Mouse (Mus musculus): Measurements from ENCODE around the gene Lrrc4b. TPM values are rescaled to one million over a fixed set of nuclear protein-coding genes. Genes with fewer than 3 reads are reported as not detected.

The Lrrc4b gene
- total RNA-seq, 2 experiments from 2014 or later: not detected

DNA sequence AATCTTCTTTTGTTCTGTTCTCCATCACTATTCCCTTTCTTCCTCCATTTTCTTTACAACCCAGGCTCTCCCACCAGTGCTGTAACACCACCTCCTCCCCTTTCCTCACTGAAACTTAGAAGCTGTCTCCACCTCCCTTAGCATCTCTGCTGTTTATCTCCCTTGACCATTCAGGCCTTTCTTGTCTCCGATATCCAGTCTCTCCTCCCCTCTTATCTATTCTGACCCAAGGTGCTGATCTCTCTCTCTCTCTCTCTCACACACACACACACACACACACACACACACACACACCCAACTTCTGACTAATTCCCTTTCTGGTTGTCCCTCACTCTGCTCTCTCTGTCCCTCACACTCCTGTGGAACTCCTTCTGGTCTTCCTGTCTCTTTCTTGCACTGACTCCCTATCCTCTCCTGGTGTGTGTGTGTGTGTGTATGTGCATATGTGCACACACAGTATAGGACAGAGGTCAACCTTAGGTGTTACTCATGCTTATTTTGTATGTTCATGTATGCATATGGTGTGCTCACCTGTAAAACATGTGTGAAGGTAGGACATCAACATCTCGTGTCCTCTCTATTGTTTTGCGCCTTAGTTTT lies 54.1 kb downstream of the Lrrc4b start:
- peak; percentile 81 for ATAC-seq (replicated peaks; ENCODE audit: low FRiP score, poor library complexity, severe bottlenecking)

DNA sequence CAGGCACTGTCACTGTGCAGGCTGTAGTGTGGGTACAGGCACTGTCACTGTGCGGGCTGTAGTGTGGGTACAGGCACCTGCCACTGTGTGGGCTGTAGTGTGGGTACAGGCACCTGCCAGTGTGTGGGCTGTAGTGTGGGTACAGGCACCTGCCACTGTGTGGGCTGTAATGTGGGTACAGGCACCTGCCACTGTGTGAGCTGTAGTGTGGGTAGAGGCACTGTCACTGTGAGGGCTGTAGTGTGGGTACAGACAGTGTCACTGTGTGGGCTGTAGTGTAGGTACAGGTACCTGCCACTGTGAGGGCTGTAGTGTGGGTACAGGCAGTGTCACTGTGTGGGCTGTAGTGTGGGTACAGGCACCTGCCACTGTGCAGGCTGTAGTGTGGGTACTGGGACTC lies 55.3 kb downstream of the Lrrc4b start:
- ATAC-seq (replicated peaks; ENCODE audit: low FRiP score, poor library complexity, severe bottlenecking): no peak

DNA sequence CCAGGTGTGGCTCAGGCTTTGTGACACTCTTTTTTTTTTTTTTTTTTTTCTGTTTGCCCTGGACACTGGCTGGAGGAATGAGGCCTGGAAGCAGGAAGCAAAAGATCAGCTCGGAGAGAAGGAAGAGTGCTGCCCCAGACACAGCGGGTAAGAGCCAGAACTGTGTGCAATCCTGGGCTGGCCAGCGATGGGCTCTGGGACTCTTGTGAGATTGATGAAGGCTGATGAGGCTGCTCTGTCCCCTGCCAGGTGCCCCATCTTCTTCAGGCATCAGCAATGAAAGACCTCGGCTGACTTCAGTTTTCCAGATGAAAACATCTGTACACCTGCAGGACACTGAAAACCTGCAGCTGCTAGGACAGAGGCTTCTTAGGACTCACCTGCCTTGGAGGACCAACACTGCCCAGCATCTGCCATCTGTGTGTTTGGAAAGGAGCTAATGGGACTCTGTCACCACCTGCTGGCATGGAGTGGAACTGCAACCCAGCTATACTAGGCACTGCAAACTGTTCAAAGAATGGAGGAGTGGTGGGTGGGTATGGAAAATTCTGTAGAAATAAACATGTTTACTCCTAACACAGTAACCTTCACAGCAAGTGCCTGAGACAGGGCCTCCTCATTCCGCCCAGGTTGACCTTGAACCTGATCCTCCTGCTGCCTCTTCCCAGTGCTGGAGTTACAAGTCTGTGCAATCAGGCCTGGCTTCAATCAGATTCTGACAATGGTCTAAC lies 56.2 kb downstream of the Lrrc4b start:
- ATAC-seq (replicated peaks; ENCODE audit: low FRiP score, poor library complexity, severe bottlenecking): peak; percentile 67

DNA sequence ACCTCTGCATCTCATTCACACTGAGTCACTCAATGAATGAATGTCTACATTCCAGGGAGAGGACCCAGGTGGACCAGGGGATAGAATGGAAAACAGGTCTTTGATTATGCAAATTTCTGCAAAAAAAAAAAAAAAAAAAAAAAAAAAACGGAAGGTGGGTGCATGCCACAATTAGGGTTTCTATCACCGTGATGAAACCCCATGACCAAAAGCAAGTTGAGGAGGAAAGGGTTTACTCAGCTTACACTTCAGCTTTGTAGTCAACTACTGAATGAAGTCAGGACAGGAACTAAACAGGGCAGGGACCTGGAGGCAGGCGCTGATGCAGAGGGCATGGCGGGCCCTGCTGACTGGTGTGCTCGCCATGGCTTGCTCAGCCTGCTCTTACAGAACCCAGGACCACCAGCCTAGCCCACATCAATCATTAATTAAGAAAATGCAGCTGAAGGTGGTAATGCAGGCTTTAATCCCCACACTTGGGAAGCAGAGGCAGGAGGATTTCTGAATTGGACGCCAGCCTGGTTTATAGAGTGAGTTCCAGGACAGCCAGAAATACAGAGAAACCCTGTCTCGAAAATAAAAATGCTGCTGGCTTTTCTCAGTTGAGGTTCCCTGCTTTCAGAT lies 56.9 kb downstream of the Lrrc4b start:
- no peak for ATAC-seq (replicated peaks; ENCODE audit: low FRiP score, poor library complexity, severe bottlenecking)

DNA sequence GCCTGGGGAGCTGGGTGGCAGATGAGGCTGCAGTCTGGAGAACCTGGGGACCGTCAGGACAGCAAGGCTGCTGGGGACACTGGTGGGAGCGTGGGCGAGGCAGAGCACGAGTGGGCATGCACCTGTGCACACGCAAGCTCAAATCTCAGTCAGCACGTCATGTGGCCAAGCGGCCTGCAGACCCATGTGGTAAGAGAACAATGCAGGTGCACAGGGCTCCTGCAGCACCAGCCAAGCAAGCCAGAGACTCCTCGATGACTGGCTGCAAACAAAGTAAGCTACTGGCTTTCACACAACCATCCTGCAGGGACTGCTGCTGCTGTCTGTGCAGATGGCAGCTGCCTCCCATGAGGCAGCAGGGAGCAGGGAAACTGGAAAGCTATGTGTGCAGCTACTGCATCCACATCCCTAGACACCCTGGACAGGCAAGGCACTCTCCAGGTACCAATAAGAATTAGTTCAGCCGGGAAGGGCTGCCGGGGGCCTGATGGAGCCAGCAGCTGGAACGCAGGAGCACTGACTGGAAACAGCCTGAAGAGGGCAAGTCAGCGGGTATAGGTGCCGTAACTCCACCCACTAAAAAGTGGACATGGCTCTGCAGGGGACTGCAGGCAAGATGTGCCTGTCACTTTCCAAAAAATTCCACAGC lies 58.2 kb downstream of the Lrrc4b start:
- no peak for ATAC-seq (replicated peaks; ENCODE audit: low FRiP score, poor library complexity, severe bottlenecking)

DNA sequence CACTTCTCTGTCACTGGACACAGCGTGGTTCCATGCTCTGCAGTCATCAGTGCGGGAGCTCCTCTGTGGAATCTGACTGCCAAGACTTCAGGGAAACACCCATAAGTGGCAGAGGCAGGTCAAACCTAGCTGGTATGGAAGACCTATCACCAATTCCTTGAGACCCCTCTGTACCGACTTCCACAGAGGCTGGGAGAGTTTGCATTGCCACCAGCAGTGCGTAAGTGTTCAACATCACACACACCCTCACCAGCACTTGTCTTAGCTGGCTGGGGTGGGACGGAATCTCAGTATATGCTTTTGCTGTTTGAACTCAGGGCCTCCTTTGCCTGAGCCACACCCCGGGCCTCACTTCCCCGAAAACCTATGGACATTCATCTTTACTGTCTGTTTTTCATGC lies 59.1 kb downstream of the Lrrc4b start:
- ATAC-seq (replicated peaks; ENCODE audit: low FRiP score, poor library complexity, severe bottlenecking): no peak

DNA sequence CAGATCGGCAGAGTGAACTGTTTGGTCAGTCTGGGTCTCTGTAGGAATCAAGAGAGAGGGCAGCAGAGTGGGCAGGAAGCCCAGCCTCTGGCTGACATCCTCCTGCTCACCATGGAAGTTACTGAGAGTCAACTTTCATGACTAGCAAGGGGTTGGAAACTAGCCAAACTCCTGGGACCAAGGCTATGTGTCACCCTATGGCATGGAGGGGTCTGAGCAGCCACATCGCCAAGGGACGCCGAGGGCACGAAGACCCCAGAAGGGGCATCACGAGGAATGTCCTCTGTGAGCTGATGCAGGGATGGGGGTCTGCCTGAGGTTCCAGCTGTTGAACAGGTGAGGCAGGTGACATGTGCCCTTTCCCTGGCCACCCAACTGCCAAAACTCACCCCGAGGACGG lies 59.7 kb downstream of the Lrrc4b start:
- no peak for ATAC-seq (replicated peaks; ENCODE audit: low FRiP score, poor library complexity, severe bottlenecking)

DNA sequence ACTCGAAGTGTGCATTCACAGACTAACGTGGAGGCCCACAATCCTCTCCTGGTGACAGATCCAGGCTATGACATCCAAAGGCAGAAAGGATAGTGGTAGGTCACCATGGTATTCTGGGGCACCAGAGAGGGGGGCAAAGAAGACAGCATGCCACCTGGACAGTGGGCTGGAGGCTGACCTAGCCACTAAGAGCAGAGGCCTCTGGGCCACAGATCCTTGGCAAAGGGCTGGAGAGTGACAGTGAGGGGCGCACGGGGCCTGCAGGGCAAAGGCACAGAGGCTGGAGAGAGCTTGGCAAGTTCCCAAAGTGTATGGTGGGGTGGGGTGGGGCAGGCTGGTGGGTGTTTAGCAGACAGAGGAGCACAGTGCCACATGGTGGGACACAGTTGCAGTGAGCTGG lies 61.5 kb downstream of the Lrrc4b start:
- no peak for ATAC-seq (replicated peaks; ENCODE audit: low FRiP score, poor library complexity, severe bottlenecking)

DNA sequence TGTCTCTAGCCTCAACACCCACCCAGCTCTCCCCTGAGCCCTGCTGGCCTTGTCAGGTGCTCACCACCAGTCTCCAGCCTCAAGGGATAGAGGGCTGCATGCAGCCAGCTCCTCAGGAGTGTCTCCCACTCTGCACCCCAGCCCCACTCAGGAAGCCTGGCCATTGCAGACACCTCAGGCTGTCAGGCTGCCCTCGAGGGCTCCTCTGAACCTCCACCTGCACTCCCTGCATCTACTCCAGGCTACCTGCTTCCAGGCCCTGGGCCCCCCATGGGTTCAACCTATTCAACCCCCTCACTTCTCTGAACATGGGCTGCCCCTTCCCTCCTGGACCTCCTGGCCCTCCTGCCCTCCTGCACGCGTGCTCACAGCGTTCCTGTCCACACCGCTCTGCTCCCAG lies 62.6 kb downstream of the Lrrc4b start:
- ATAC-seq (replicated peaks; ENCODE audit: low FRiP score, poor library complexity, severe bottlenecking): no peak

DNA sequence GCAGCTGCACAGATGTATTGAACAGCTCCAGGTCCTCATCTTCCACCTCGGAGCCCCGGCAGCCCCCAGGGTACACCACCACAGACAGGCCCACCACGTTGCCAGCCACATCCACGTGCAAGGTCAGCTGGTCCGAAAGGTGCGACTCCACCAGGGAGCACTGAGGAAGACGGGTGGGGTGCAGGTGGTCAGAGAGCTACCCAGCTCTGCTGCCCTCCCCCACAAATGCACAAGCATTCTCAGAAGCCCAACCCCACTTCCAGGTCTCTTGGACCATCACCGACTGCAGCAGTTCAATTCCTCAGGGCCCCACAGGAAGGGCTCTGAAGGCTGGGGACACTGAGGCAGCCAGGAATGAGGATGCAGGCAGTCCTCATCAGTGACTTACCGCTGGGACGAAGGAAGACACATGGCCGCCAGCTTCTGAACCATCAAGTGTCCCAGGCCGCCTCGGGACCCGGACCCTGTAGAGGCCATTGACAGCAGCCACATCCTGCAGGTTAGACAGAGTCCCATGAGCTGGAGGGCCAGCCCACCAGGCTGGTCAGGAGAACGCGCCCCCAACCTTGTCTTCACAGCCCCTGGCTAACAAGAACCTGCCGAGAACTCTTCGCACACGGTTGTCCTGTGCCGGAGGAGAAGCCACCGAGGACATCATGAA lies 63.5 kb downstream of the Lrrc4b start:
- no peak for ATAC-seq (replicated peaks; ENCODE audit: low FRiP score, poor library complexity, severe bottlenecking)

DNA sequence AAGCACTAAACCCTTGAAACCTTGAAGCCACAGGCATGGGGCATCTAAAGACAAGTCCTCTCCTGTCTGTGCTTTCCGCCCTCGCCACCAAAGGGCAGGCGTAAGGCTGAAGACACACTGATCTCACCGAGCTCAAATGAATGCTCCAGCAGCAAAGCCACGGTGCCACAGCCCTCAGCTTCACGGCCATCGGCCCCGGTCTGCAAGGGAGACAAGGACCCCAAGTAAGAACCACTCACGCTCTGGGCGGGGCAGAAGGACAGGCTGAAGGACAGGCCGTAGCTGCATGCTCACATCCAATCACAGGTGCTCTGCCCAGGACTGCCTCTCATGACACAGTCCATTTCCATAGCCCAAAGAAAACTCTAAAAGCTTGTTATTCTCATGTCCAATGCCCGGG lies 65.9 kb downstream of the Lrrc4b start:
- ATAC-seq (replicated peaks; ENCODE audit: low FRiP score, poor library complexity, severe bottlenecking): no peak

DNA sequence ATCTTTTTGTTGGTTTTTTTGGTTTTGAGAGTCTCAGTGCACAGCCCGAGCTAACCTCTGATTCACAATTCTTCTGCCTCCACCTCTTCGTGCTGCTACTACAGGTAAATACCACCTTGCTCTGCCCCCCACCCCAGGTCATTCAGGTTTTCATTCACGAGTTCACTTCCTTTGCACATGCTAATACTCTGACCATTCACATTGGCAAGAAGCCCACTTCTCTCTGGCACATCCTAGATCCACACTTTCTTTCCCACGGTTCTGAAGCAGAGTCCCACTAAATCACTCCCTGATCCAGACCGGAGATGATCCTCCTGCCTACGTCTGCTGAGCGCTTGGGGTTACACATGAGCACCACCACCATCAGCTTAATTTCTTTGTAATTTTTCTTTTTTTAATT lies 66.3 kb downstream of the Lrrc4b start:
- no peak for ATAC-seq (replicated peaks; ENCODE audit: low FRiP score, poor library complexity, severe bottlenecking)

DNA sequence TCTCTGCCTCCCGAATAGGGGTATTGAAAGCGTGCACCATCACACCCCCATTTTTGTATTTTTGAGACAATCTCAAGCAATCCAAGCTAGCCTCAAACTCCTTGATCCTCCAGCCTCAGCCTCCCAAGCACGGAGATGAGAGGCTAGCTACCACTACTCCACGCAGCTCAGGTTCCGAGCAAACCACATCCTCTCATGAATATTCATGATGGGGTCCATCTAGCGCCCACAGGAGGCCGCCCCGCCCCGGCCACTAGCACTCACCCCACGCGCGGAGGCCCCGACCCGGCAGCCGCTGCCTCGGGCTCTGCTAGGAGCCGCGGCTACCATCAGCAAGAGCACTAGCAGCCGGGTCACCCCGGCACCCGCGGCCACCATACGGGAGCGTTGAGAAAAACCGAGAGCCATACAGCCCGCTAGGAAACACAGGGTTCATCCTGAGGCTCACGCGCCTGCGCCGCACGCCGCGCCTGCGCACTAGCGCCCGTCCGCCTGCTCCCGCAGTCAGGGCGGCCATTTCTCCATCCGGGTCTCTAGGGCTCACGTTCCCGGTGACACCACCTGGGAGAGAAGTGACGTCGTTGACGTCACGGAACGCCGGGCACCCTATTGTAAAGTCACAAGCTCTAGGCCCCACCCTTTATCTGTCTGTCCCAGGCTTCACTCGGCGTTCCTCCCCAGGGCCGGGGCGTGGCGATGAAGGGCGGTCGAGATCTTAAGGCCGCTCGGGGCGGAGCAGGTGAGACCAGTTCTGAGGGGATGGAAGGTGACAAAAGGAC lies 67.4 kb downstream of the Lrrc4b start, which contains the start of the genes Emc10 and Fam71e1:
TSS of gene Emc10 (minus strand) at position 538 of the 779 bp plus-strand sequence.
TSS of gene Fam71e1 (plus strand) at position 590 of the 779 bp plus-strand sequence.
- peak; percentile 89 for ATAC-seq (replicated peaks; ENCODE audit: low FRiP score, poor library complexity, severe bottlenecking)

DNA sequence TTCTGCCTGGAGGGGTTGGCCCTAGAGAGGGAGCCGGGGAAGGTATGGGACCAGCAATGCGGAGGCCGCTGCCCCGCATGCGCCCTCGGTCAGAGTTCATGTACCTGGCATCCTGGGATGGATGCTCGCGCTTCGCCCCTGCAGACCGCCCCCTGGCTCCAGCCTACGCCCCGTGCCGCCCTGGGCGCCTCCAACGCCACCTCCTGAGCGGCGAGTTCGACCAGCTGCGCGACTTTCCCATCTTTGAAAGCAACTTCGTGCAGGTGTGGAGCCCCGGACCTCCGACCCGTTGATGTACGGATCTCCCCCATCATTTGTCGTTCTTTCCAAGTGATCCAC lies 67.9 kb downstream of the Lrrc4b start:
- peak; percentile 65 for ATAC-seq (replicated peaks; ENCODE audit: low FRiP score, poor library complexity, severe bottlenecking)

DNA sequence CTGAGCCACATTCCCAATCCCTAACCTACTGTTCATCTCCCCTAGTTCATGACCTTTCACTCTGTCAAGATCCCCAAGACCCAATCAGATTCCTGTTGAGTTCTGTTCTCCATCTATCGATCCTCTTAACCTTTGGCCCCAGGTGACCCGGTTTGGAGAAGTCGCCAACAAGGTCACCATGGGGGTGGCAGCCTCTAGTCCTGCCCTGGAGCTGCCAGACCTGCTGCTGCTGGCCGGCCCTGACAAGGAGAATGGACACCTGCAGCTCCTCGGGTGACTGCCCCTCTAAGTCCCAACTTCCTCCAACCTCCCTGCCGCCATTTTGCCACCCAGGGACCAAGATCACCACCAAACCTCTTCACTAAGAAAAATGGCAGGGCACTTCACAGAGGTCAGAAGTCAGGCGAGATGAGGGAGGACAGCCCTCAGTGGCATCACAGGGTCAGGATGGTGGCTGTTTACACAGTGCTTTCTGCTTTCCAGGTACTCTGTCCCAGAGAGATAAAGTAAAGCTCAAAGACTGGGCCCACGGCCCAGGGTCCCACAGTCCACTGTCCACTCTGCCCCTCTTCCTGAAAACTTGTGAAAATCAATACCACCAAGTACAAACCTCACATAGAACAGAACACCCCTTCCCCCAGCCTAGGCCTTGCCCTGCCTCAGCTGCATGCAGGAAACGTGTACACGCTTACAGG lies 68.7 kb downstream of the Lrrc4b start:
- ATAC-seq (replicated peaks; ENCODE audit: low FRiP score, poor library complexity, severe bottlenecking): no peak

DNA sequence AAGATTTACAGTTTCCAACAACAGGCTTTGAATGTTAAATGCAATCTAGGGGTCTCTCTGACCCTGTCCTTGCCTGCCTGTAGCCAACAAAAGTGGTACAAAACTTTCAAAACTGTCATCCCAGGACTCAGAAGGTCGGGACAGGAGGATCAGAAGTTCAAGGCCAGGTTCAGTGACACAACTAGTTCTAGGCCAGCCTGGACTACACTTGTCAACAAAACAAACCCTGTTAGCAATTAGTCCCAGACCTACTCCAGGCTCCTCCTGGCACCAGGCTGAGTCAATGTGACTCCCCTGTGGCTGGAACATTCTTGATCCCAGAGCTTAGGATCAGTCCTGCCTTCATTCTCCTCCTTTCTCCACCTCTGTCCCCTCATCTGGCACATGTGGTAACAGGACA lies 70.1 kb downstream of the Lrrc4b start:
- no peak for ATAC-seq (replicated peaks; ENCODE audit: low FRiP score, poor library complexity, severe bottlenecking)

DNA sequence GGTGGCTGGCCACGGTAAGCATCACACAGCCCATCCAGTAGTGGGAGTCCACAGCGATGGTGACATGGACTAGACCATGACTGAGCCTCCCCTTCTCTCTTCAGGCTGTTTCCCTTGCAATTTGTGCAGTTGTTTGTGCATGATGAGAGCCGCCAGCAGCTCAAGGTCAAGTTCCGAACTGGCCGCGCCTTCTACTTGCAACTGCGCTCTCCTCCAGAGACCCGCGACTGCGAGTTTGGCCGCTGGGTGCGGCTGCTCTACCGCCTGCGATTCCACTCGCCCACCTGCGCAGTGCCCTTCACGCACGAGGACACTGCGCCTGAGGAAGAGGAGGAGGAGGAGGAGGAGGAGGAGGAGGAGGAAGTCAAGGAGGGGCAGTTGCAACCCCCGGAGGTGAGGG lies 71.2 kb downstream of the Lrrc4b start:
- no peak for ATAC-seq (replicated peaks; ENCODE audit: low FRiP score, poor library complexity, severe bottlenecking)

DNA sequence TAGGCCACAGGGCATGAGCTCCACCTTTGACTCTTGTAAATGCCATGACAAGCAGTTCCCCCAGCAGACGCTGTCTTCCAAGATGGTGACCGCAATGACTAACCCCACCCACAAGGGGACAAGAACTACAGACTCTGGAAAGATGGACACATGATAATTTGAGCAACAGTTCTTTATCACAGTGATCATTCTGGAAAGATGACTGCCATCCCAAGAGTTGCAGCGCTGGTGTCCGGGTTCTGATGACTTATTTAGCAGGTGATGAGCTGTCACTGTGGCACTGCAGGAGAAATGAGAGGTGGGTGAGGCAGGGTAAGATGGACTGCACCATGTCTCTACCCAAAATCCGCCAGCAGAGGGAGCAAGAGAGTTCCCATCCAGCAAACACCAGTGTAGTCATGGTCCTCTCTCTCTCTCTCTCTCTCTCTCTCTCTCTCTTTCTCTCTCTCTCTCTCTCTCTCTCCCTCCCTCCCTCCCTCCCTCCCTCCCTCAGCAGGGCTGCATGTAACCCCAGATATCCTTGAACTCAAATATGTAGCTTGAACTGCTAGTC lies 72.8 kb downstream of the Lrrc4b start:
- ATAC-seq (replicated peaks; ENCODE audit: low FRiP score, poor library complexity, severe bottlenecking): peak; percentile 66

DNA sequence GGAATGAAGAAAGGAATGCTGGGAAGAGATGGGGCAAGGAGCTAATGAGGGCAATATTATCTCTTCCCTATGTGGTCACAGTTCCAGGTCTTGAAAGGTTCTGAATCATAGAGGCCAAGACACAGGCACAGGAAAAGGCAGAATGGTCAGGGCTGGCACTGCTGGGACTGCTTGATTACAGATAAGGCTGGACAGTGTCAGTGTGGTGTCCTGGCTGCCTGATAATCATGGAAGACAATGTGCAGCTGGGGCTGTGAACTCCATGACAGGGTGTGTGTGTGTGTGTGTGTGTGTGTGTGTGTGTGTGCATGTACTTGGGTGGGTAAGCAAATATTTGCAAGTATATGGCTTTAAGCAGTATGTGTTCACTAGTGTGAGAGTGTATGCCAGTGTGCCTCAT lies 78.7 kb downstream of the Lrrc4b start:
- ATAC-seq (replicated peaks; ENCODE audit: low FRiP score, poor library complexity, severe bottlenecking): no peak
